Mouse (Mus musculus) small intestine, adult 2 months (tissue): ENCODE data around the gene Snrnp70. TPM values are rescaled to one million over a fixed set of nuclear protein-coding genes. Genes with fewer than 3 reads are reported as not detected.
"Not testable (repeated sequence)": the region's sequence is repeated elsewhere in the genome, so short reads cannot be mapped to it uniquely, and the experiment has no call there.

Experiments
- H3K27ac ChIP-seq: fragments of 200-500 bp; 2 replicates; pipeline ENCODE4 v1.5.1; 2012; ENCODE audit warnings: low read depth, low read length, control low read depth, inconsistent platforms; ENCODE audit not compliant: insufficient read depth
- H3K27me3 ChIP-seq: fragments of 200-500 bp; 2 replicates; pipeline ENCODE4 v1.6.1; 2012; ENCODE audit warnings: mild to moderate bottlenecking, moderate library complexity, low read length, inconsistent platforms; ENCODE audit not compliant: control insufficient read depth, insufficient read depth
- H3K36me3 ChIP-seq: fragments of 200-500 bp; 2 replicates; pipeline ENCODE4 v1.6.1; 2012; ENCODE audit warnings: mild to moderate bottlenecking, low read length, control low read depth, inconsistent platforms; ENCODE audit not compliant: control insufficient read depth, insufficient read depth
- H3K4me1 ChIP-seq: fragments of 200-500 bp; 2 replicates; pipeline ENCODE4 v1.6.1; 2012; ENCODE audit warnings: low read length, inconsistent platforms, mixed read lengths; ENCODE audit not compliant: control insufficient read depth, insufficient read depth, insufficient read length
- H3K4me3 ChIP-seq: fragments of 200-500 bp; 2 replicates; pipeline ENCODE4 v1.5.1; 2012; ENCODE audit warnings: low read depth, mild to moderate bottlenecking, control low read depth, inconsistent platforms, low read length, moderate library complexity
- CTCF ChIP-seq: fragments of 200-500 bp; IDR thresholded peaks from 2 replicates; pipeline ENCODE4 v1.5.1; 2012; ENCODE audit warnings: low read depth, mild to moderate bottlenecking, control low read depth, inconsistent platforms, low read length, moderate library complexity, mixed read lengths; ENCODE audit not compliant: insufficient replicate concordance, insufficient read length; ENCODE audit errors: extremely low read depth
- POLR2A ChIP-seq: fragments of 200-500 bp; IDR thresholded peaks from 2 replicates; pipeline ENCODE4 v1.6.1; 2012; ENCODE audit warnings: low read depth, mild to moderate bottlenecking, control low read depth, inconsistent platforms, low read length, moderate library complexity
- WGBS: fragments of 180-500 bp; shearing (Covaris S2); methylation state at CpG from one replicate; pipeline ENCODE4 v1.1.7; 2018; 5-methylcytosine and 5-hydroxymethylcytosine counted together
- polyA plus RNA-seq: library from polyadenylated mRNA; depleted of rRNA; stranded (reverse); fragments of >200 nt; gene quantifications from 2 replicates; pipeline ENCODE4 v1.2.3, GENCODE M21; 2012

Gene Snrnp70
- polyA plus RNA-seq, 1 experiment: 122 TPM

GRCm38 (mm10) chr7:45396787-45397186, 1.2 kb upstream of the Snrnp70 start:
- 56% methylated on average over 2 of the region's 2 CpGs for whole genome bisulfite sequencing
- no peak overlapping the region for H3K4me3 ChIP-seq
- H3K36me3 ChIP-seq: peaks cover 7% of the 10 kb centered on the region
- no peak overlapping the region for H3K27ac ChIP-seq
- H3K27me3 ChIP-seq: no peaks in the 10 kb centered on the region
- TF ChIP-seq POLR2A: no peak
- H3K4me1 ChIP-seq: peaks cover 1% of the 10 kb centered on the region; the same call in 1 of the 2 replicates

- H3K27me3 ChIP-seq, H3K4me1 ChIP-seq: not testable (repeated sequence)
- peak overlapping the region; percentile 66 for H3K4me3 ChIP-seq
- H3K36me3 ChIP-seq: peaks cover 11% of the 10 kb centered on the region
- TF ChIP-seq CTCF: 0 out of 2 replicates have a peak, but pooled peaks have one; percentile 3
- WGBS: 2% methylated on average over 3 of the region's 3 CpGs
- peak overlapping the region; percentile 58; the same call in 1 of the 2 replicates for H3K27ac ChIP-seq
These were observed 814 bp upstream of the Snrnp70 start for GRCm38 (mm10) chr7:45396337-45396775.

DNA sequence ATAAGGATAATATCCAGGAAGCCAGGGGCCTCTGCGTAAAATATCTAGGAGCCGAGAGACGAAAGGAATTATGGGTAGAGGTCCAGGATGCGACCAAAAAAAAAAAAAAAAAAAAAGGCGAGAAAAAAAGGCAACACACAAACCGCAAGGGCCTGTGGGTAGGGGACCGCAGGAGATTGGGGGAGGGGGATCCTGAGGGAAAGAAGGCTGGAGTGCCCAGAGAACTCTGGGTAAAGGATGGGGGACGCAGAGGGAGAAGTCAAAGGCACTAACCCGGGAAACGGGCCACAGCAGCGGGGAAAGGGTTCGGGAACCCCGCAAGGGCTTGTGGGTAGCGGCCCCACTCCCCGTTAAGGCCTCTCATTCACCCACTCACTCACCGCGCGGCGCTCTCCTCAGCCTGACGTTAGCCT, 407 bp downstream of the Snrnp70 start:
- Histone ChIP-seq H3K4me1 (peaks cover 1% of the 10 kb centered on the region; the same call in 1 of the 2 replicates), H3K4me3 (peak overlapping the region; percentile 76), H3K27me3 (no peaks in the 10 kb centered on the region), H3K36me3 (peaks cover 17% of the 10 kb centered on the region), H3K27ac (peak overlapping the region; percentile 72)
- no peak for TF ChIP-seq POLR2A
- no peak for TF ChIP-seq CTCF
- WGBS: under 1% methylated on average over 20 of the region's 20 CpGs

DNA sequence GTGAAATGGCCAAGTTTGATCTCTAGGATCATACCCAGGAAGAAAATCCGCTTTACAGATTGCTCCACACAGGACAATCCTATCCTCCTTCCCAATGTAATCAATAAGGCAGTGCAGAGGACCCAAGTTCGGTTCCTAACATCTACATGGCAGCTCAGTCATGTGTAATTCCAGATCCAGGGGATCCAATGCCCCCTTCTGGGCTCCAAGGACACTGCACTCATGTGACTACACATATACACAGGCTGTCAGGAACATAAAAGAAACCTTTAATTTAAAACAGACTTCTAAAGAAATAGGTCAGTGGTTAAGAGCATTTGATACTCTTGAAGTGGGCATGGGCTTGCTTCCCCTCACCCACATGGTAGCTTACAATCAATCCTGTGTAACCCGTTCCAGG, 9.5 kb downstream of the Snrnp70 start:
- TF ChIP-seq CTCF: no peak
- TF ChIP-seq POLR2A: no peak
- Histone ChIP-seq H3K27me3 (no peaks in the 10 kb centered on the region), H3K4me1 (no peaks in the 10 kb centered on the region), H3K27ac (no peak overlapping the region), H3K36me3 (peaks cover 86% of the 10 kb centered on the region), H3K4me3 (no peak overlapping the region)
- WGBS: 92% methylated on average over 3 of the region's 3 CpGs

DNA sequence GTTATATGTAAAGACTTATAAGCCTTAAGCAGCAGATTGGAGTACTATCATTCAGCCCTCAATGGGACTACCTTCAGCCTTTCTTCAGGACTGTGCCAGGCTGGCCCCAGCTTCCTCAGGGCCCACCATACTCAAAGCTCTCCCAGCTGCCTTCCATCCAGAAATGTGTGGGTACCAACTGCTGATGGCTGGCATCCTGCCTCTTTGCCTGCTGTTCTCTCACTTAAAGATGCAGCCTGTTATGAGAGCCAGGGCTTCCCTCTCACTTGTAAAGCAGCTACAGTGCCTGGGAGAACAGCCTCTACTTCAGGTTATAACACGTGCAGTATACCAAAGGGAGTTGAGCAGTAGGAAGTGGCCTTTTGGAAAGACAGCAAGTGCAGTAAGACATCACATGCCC, 19.5 kb downstream of the Snrnp70 start:
- Histone ChIP-seq H3K4me3 (no peak overlapping the region), H3K36me3 (peaks cover 54% of the 10 kb centered on the region), H3K27ac (no peak overlapping the region), H3K27me3 (no peaks in the 10 kb centered on the region), H3K4me1 (no peaks in the 10 kb centered on the region)
- 87% methylated on average over 1 of the region's 1 CpGs for WGBS
- TF ChIP-seq POLR2A: no peak
- TF ChIP-seq CTCF: no peak

- H3K4me1 ChIP-seq: peaks cover 12% of the 10 kb centered on the region
- H3K36me3 ChIP-seq: peaks cover 41% of the 10 kb centered on the region
- 84% methylated on average over 8 of the region's 8 CpGs for WGBS
- peaks cover 6% of the 10 kb centered on the region for H3K27me3 ChIP-seq
- H3K4me3 ChIP-seq: no peak overlapping the region
- TF ChIP-seq POLR2A (no peak), CTCF (no peak)
- no peak overlapping the region for H3K27ac ChIP-seq
These were observed 20.9 kb downstream of the Snrnp70 start for GRCm38 (mm10) chr7:45374620-45375019.

DNA sequence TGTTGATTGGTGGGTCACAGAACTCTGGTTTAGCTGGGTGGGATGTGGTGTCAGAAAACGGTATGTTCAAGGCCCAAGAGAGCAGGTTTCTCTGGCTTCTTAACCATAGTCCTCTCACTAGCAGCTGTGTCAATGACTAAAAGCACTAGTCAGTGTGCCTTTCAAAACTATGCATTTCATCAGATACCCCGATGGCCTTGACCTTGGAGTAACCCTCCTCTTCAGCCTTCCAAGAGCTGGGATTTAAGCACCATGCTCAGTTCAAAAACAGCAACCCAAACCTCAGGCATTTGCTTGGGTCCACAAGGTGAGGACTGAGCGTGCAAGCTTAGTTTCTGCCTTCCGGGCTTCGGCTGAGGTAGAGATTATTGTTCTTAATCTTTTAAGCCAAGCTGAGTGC, 23.2 kb downstream of the Snrnp70 start:
- TF ChIP-seq POLR2A: no peak
- TF ChIP-seq CTCF: no peak
- peaks cover 13% of the 10 kb centered on the region for H3K27me3 ChIP-seq
- WGBS: 75% methylated on average over 5 of the region's 5 CpGs
- no peak overlapping the region for H3K27ac ChIP-seq
- no peak overlapping the region for H3K4me3 ChIP-seq
- peaks cover 24% of the 10 kb centered on the region for H3K36me3 ChIP-seq
- H3K4me1 ChIP-seq: peaks cover 16% of the 10 kb centered on the region
